Mouse (Mus musculus): ENCODE measurements around the gene Tmem189. TPM values are rescaled to one million over a fixed set of nuclear protein-coding genes. Genes with fewer than 3 reads are reported as not detected.

Tmem189 gene
- polyA plus RNA-seq, 1 experiment from 2014 or later = 58.8 TPM

DNA sequence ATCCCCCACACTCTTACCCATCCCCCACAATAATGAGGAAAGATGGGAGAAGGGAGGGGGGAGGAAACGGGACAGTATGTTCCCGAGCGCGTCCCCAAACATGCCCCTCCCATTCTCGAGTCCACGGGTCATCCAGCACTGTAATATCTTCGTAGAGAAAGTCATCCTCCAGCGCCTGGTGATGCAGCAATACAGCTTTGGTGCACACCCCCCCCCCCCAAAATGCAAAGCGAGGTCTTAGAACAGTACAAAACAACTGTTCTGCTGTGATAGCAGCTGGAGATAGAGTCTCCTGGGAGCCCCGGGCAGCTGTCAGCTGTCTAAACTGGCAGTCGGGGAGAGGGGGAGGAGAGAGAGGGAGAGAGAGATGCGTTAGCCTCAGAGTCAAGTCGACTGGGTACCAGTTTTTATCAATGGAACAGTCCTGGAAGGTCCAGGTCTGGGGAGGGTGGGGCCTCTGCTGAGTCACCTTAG lies 17.4 kb downstream of the Tmem189 start:
- ATAC-seq (ENCODE audit: low FRiP score, low TSS enrichment) = no peak
- 28% methylated on average over 13 of the region's 13 CpGs for WGBS
- Histone ChIP-seq H3K9me3 (ENCODE audit: low read length) (no peaks in the 10 kb centered on the region), H3K4me3 (ENCODE audit: low read length) (no peak overlapping the region), H3K27me3 (ENCODE audit: insufficient read depth, low read length) (no peaks in the 10 kb centered on the region), H3K36me3 (ENCODE audit: insufficient read depth, low read length) (no peaks in the 10 kb centered on the region), H3K9ac (replicated peaks; ENCODE audit: low read length) (0 out of 2 replicates have a peak overlapping the region, but pooled peaks have one; percentile 6), H3K4me2 (replicated peaks; ENCODE audit: low read depth, low read length) (peak overlapping the region; percentile 13; the same call in 1 of the 2 replicates), H3K4me1 (ENCODE audit: insufficient read depth, low read length) (0 out of 2 replicates have a peak, but pooled peaks cover 5% of the 10 kb centered on the region), H3K27ac (ENCODE audit: low read length) (no peak overlapping the region)

DNA sequence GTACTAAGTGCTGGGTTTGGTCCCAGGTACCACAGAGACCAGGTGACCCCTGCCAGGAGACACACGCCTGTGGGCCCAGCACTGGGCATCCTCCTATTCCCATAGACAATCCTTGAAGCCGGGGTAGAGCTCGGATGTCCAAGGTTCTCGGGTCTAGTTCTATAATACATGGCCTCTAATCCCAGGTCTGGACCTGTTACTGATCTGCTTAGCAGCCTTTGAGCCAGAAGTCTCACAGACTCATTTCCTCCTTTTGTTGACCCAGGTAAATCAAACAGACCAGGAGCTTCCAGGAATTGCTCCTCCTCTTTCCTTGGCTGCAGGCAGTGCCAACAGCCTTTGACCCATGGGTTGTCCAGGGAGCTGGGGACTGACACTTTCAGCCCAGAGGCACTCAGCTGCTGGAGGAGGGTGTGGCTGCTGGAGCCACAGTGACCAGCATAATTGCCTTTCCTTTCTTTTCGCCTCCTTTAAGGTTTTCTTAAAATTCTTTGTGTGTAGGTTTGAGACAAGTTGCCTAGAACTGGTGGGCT lies 18.5 kb downstream of the Tmem189 start:
- Histone ChIP-seq H3K4me2 (replicated peaks; ENCODE audit: low read depth, low read length) (no peak overlapping the region), H3K9me3 (ENCODE audit: low read length) (no peaks in the 10 kb centered on the region), H3K36me3 (ENCODE audit: insufficient read depth, low read length) (no peaks in the 10 kb centered on the region), H3K9ac (replicated peaks; ENCODE audit: low read length) (no peak overlapping the region), H3K27ac (ENCODE audit: low read length) (no peak overlapping the region), H3K4me3 (ENCODE audit: low read length) (no peak overlapping the region), H3K27me3 (ENCODE audit: insufficient read depth, low read length) (no peaks in the 10 kb centered on the region), H3K4me1 (ENCODE audit: insufficient read depth, low read length) (0 out of 2 replicates have a peak, but pooled peaks cover 5% of the 10 kb centered on the region)
- peak; percentile 44; the same call in 1 of the 2 replicates for ATAC-seq (ENCODE audit: low FRiP score, low TSS enrichment)
- 78% methylated on average over 5 of the region's 5 CpGs for WGBS

DNA sequence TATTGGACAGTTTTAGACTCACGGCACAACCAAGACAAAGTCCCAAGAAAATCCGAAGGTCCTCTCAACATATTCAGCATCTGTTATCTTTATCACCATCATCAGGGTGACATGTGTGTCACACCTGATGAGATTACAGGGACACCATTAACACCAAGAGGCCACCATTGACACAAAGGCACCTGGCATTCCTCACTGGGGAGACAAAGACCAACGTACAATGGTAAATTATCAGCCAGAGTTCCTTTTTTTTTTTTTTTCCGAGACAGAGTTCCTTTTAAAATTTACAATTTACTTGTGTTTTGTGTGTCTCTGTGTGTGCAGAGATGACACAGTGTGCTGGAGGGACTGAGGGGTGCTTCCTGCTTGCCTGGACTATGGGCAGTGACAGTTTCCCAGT lies 20.2 kb downstream of the Tmem189 start:
- H3K4me1 ChIP-seq (ENCODE audit: insufficient read depth, low read length) = 0 out of 2 replicates have a peak, but pooled peaks cover 5% of the 10 kb centered on the region
- H3K27ac ChIP-seq (ENCODE audit: low read length) = no peak overlapping the region
- 69% methylated on average over 4 of the region's 4 CpGs for WGBS
- no peak for ATAC-seq (ENCODE audit: low FRiP score, low TSS enrichment)
- H3K4me2 ChIP-seq (replicated peaks; ENCODE audit: low read depth, low read length) = no peak overlapping the region
- H3K27me3 ChIP-seq (ENCODE audit: insufficient read depth, low read length) = no peaks in the 10 kb centered on the region
- no peak overlapping the region for H3K9ac ChIP-seq (replicated peaks; ENCODE audit: low read length)
- no peaks in the 10 kb centered on the region for H3K36me3 ChIP-seq (ENCODE audit: insufficient read depth, low read length)
- no peaks in the 10 kb centered on the region for H3K9me3 ChIP-seq (ENCODE audit: low read length)
- no peak overlapping the region for H3K4me3 ChIP-seq (ENCODE audit: low read length)

DNA sequence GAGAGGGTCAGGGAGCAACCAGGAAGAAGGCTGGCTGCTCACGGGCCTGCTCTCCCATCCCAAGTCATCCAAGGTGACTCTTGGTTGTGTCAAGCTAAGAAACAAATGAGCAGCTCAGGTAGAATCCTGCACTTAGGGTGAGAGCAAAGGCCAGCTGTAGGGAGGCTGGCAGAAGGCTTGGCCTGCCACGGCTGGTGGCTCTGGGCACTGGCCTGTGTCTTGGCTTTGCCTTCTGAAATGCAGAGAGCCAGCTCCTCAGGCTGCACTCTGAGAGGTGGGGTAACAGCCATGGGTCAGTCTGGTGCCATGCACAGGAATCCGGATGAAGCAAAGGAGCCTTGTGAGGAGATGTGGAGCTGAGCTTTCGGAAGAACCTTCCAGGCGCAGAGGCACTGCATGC lies 21.2 kb downstream of the Tmem189 start:
- H3K4me1 ChIP-seq (ENCODE audit: insufficient read depth, low read length) = 0 out of 2 replicates have a peak, but pooled peaks cover 5% of the 10 kb centered on the region
- H3K4me2 ChIP-seq (replicated peaks; ENCODE audit: low read depth, low read length) = no peak overlapping the region
- no peak overlapping the region for H3K27ac ChIP-seq (ENCODE audit: low read length)
- H3K9ac ChIP-seq (replicated peaks; ENCODE audit: low read length) = no peak overlapping the region
- 71% methylated on average over 5 of the region's 5 CpGs for WGBS
- no peak for ATAC-seq (ENCODE audit: low FRiP score, low TSS enrichment)
- no peak overlapping the region for H3K4me3 ChIP-seq (ENCODE audit: low read length)
- no peaks in the 10 kb centered on the region for H3K27me3 ChIP-seq (ENCODE audit: insufficient read depth, low read length)
- no peaks in the 10 kb centered on the region for H3K9me3 ChIP-seq (ENCODE audit: low read length)
- H3K36me3 ChIP-seq (ENCODE audit: insufficient read depth, low read length) = no peaks in the 10 kb centered on the region

DNA sequence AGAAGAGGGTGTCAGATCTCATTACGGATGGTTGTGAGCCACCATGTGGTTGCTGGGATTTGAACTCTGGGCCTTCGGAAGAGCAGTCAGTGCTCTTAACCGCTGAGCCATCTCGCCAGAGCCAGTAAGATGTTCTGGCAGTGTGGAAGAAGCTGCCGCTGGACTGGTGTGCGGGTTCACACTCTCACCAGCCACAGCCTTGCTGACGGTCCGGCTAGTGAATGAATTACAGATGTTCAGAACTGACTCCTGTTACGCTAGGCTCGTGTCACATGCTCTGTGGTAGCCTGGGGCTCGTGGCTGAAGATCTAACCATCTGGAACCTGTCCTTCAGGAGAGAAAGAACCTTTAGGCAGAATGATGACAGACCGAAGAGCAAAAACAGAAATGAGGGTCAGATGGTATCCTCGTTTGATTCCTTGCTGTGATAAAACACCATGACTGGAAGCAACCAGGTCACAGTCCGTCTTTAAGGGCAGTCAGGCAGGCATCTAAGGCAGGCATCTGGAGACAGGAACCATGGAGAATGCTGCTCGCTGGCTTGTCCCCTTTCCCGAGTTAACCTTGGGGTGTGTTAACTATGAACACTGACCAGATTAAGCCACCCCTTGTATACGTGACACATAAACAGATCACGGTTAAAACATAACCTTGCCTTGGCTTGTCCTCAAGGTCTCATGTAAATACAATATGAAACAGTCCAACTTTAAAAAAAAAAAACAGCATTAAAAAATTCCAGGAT lies 23.5 kb downstream of the Tmem189 start:
- WGBS = 75% methylated on average over 18 of the region's 18 CpGs
- ATAC-seq (ENCODE audit: low FRiP score, low TSS enrichment) = no peak
- H3K36me3 ChIP-seq (ENCODE audit: insufficient read depth, low read length) = no peaks in the 10 kb centered on the region
- H3K9ac ChIP-seq (replicated peaks; ENCODE audit: low read length) = no peak overlapping the region
- H3K4me2 ChIP-seq (replicated peaks; ENCODE audit: low read depth, low read length) = no peak overlapping the region
- no peak overlapping the region for H3K4me3 ChIP-seq (ENCODE audit: low read length)
- H3K4me1 ChIP-seq (ENCODE audit: insufficient read depth, low read length) = peaks cover 3% of the 10 kb centered on the region; the same call in 1 of the 2 replicates
- no peaks in the 10 kb centered on the region for H3K27me3 ChIP-seq (ENCODE audit: insufficient read depth, low read length)
- H3K27ac ChIP-seq (ENCODE audit: low read length) = no peak overlapping the region
- no peaks in the 10 kb centered on the region for H3K9me3 ChIP-seq (ENCODE audit: low read length)

DNA sequence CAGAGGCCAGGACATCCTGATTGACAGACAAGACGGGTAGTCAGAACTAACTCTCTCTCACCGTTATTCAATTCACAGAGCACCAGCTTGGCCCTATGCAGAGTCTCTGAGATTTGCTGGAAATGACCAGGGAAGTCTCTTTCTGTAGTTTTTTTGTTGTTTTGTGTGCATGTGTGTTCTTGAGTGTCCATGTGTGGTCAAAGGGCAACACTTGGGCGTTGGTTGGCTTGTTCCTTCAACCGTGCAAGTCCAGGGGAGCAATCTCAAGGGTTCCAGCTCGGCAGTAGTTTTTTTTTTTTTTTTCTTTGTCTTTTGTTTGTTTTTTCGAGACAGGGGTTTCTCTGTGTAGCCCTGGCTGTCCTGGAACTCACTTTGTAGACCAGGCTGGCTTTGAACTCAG lies 26.9 kb downstream of the Tmem189 start:
- ATAC-seq (ENCODE audit: low FRiP score, low TSS enrichment) = no peak
- Histone ChIP-seq H3K9ac (replicated peaks; ENCODE audit: low read length) (no peak overlapping the region), H3K9me3 (ENCODE audit: low read length) (no peaks in the 10 kb centered on the region), H3K4me2 (replicated peaks; ENCODE audit: low read depth, low read length) (no peak overlapping the region), H3K4me1 (ENCODE audit: insufficient read depth, low read length) (peaks cover 28% of the 10 kb centered on the region), H3K36me3 (ENCODE audit: insufficient read depth, low read length) (no peaks in the 10 kb centered on the region), H3K27me3 (ENCODE audit: insufficient read depth, low read length) (no peaks in the 10 kb centered on the region), H3K27ac (ENCODE audit: low read length) (no peak overlapping the region), H3K4me3 (ENCODE audit: low read length) (no peak overlapping the region)
- WGBS = 52% methylated on average over 6 of the region's 6 CpGs

DNA sequence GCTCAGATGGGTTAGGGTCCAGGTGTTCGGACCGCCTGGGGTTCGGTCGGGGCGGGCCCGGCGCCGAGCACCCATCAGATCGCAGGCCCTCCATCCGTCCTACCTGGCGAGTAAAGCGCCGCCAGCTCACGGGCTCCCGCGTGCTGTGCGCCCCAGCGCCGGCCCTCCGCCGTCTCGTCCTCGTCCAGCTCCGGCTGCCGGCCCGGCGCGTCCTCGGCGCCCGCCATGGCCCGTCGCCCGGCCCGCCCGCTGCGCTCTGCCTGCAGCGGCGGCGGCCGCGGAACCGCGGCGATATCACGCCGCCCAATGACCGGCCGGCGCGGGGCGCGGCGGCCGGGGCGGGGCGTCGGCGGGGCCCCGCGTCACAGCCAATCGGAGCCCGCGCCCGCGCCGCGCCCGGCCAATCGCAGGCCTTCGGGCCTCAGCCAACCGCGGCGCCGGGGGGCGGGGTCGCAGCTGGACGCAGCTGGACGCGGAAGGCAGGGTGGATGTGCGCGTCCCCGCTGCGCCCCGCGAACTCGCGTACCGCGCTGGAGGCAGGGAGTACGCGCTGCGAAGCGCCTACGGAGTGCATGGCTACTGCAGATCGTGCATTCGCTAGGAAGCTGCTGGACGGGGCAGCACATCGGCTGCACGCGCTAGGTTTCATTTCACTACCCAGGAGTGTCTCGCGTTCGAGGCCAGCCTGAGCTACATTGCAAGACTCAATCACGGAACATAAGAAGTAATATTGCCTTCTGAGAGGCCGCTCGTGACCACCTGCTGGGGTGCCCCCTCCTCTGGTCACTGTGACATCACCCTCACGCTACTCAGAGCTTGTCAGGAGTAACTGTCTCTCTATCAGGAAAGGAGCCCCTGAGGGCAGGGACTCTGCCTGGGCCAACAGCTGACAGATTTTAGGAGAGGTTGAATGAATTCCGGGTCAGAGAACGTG lies 28.1 kb downstream of the Tmem189 start, which contains the start of gene Gm20431:
Gene Gm20431, minus strand, starts transcription at position 227 of the 934 bp plus-strand sequence.
- Histone ChIP-seq H3K4me3 (ENCODE audit: low read length) (peak within 1 kb of the TSS; percentile 87), H3K9ac (replicated peaks; ENCODE audit: low read length) (peak within 1 kb of the TSS; percentile 89), H3K4me2 (replicated peaks; ENCODE audit: low read depth, low read length) (peak within 1 kb of the TSS; percentile 99), H3K4me1 (ENCODE audit: insufficient read depth, low read length) (peaks cover 38% of the 10 kb centered on the region), H3K9me3 (ENCODE audit: low read length) (no peaks in the 10 kb centered on the region), H3K36me3 (ENCODE audit: insufficient read depth, low read length) (no peaks in the 10 kb centered on the region), H3K27me3 (ENCODE audit: insufficient read depth, low read length) (no peaks in the 10 kb centered on the region), H3K27ac (ENCODE audit: low read length) (peak within 1 kb of the TSS; percentile 76)
- WGBS = under 1% methylated on average over 82 of the region's 110 CpGs
- ATAC-seq (ENCODE audit: low FRiP score, low TSS enrichment) = peak; percentile 93

DNA sequence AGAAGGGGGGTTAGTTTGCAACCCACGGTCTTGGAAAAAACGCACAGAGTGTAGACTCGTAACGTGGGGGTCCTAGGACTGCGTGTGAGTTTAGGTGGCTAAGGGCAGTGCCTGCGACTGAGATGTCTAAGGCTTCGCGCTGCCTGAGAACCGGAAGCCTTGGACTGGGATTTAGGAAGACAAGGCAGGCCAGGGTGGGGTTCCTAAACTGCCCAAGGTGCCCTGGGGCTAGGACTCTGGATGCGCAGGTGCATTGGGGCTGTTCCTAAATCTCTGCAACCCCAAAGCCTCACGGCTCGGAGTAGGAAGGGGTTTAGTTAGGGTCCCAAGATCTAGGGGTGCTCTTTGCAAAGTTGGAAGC lies 29.0 kb downstream of the Tmem189 start:
- Histone ChIP-seq H3K36me3 (ENCODE audit: insufficient read depth, low read length) (no peaks in the 10 kb centered on the region), H3K9me3 (ENCODE audit: low read length) (no peaks in the 10 kb centered on the region), H3K27me3 (ENCODE audit: insufficient read depth, low read length) (no peaks in the 10 kb centered on the region), H3K4me1 (ENCODE audit: insufficient read depth, low read length) (peaks cover 41% of the 10 kb centered on the region), H3K4me3 (ENCODE audit: low read length) (peak overlapping the region; percentile 87), H3K9ac (replicated peaks; ENCODE audit: low read length) (peak overlapping the region; percentile 89), H3K4me2 (replicated peaks; ENCODE audit: low read depth, low read length) (peak overlapping the region; percentile 99), H3K27ac (ENCODE audit: low read length) (peak overlapping the region; percentile 76)
- under 1% methylated on average over 12 of the region's 12 CpGs for WGBS
- 0 out of 2 replicates have a peak, but pooled peaks have one; percentile 3 for ATAC-seq (ENCODE audit: low FRiP score, low TSS enrichment)

DNA sequence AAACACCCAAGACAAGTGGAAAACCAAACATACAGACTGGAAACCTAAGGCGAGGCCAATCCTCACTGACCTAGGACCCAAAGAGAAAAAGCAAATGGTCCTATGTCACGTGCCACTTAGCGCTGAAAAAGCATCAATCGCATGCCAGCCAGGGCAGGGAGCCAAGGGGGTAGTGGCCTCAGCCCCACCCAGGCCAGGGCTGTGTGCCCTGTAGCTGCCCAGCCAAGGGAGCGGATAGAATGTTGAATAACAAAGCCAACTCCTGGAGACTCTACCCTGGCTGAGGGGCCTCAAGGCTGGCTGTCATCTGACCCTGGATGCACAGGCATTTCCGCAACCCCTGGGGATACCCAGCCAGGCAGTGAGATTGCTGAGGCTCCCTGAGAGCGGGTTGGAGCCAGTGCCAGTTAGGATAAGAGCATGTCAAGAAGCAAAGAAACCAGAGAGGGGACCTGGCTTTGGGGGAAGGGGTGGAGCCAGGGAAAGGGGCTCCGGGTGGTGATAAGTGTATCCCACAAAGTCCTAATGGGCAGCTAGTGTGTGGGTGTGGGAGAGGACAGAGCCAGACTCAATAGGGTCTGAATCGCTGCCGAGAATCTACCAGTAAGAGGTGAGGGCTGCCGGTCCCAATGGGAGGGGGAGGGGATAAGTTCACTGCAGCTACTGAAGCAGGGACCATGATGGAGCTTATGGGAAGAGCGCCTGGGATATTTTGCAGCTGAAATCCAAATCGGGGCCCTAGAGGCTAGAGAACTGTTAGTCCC lies 29.6 kb downstream of the Tmem189 start:
- ATAC-seq (ENCODE audit: low FRiP score, low TSS enrichment) = peak; percentile 32; the same call in 1 of the 2 replicates
- peak overlapping the region; percentile 87 for H3K4me3 ChIP-seq (ENCODE audit: low read length)
- H3K9me3 ChIP-seq (ENCODE audit: low read length) = no peaks in the 10 kb centered on the region
- 16% methylated on average over 13 of the region's 13 CpGs for WGBS
- peak overlapping the region; percentile 89 for H3K9ac ChIP-seq (replicated peaks; ENCODE audit: low read length)
- peak overlapping the region; percentile 99 for H3K4me2 ChIP-seq (replicated peaks; ENCODE audit: low read depth, low read length)
- peaks cover under 1% of the 10 kb centered on the region; the same call in 1 of the 2 replicates for H3K36me3 ChIP-seq (ENCODE audit: insufficient read depth, low read length)
- no peaks in the 10 kb centered on the region for H3K27me3 ChIP-seq (ENCODE audit: insufficient read depth, low read length)
- H3K27ac ChIP-seq (ENCODE audit: low read length) = peak overlapping the region; percentile 76
- H3K4me1 ChIP-seq (ENCODE audit: insufficient read depth, low read length) = peaks cover 41% of the 10 kb centered on the region

Data from kidney, embryonic 16.5 days (tissue).